Comparison of ENCODE assay signal across 8 mouse cellular contexts in the genomic region with DNA sequence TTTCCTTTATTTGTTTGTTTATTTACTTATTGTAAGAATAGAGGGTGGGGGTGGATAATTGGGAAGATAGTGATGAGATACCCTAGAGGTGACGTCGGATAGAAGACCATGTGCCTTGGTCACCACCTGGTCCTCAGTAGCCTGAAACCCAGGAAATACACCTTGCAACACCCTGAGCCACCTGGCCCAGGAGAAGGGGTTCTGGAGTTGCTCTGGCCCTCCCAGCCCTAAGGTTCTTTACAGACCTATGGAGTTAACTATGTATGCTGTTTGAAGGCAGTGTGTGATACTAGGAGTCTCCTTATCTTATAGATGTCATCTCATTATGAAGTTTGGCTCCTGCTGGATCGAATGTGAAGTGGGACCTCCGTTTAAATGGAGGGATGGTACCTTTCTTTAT. TPM values are rescaled to one million over a fixed set of nuclear protein-coding genes. Genes with fewer than 3 reads are reported as not detected.
A peak's percentile ranks its signal among the peaks of the same experiment; 100 is the strongest.
DNase-seq lines count a peak whose midpoint lies in the region; ATAC-seq lines count a peak whose summit lies in the region.

No protein-coding gene starts in this region.

- H3K4me2 ChIP-seq in kidney, embryonic 14.5 days (replicated peaks; ENCODE audit: low read depth, low read length), result peak overlapping the region; percentile 89
- H3K4me2 ChIP-seq in embryonic facial prominence, embryonic 13.5 days, result peak overlapping the region; percentile 86
- H3K4me2 ChIP-seq in hindbrain, embryonic 16.5 days (ENCODE audit: low read length), result peak overlapping the region; percentile 87
- H3K4me2 ChIP-seq in midbrain, embryonic 15.5 days, result peak overlapping the region; percentile 74

- H3K27me3 ChIP-seq in kidney, embryonic 14.5 days (ENCODE audit: control insufficient read depth, insufficient read depth, low read length), result no peaks in the 10 kb centered on the region; the same call in 1 of the 2 replicates
- H3K27me3 ChIP-seq in embryonic facial prominence, embryonic 13.5 days, result peaks cover 6% of the 10 kb centered on the region; the same call in 1 of the 2 replicates
- H3K27me3 ChIP-seq in hindbrain, embryonic 16.5 days (replicated peaks; ENCODE audit: control insufficient read depth, insufficient read depth, low read length), result no peaks in the 10 kb centered on the region
- H3K27me3 ChIP-seq in midbrain, embryonic 15.5 days (replicated peaks), result no peaks in the 10 kb centered on the region

- no peaks in the 10 kb centered on the region for H3K36me3 ChIP-seq in kidney, embryonic 14.5 days (ENCODE audit: control insufficient read depth, insufficient read depth, low read length)
- H3K36me3 ChIP-seq in embryonic facial prominence, embryonic 13.5 days, result peaks cover 5% of the 10 kb centered on the region; the same call in 1 of the 2 replicates
- no peaks in the 10 kb centered on the region for H3K36me3 ChIP-seq in hindbrain, embryonic 16.5 days (ENCODE audit: control insufficient read depth, insufficient read depth, low read length)
- H3K36me3 ChIP-seq in midbrain, embryonic 15.5 days (replicated peaks), result no peaks in the 10 kb centered on the region

- ATAC-seq in kidney, embryonic 14.5 days (ENCODE audit: low FRiP score, low TSS enrichment), result no peak
- ATAC-seq in embryonic facial prominence, embryonic 13.5 days (ENCODE audit: insufficient number of reproducible peaks, insufficient read depth, low FRiP score, low TSS enrichment, low read depth), result no peak
- no peak for ATAC-seq in hindbrain, embryonic 16.5 days
- no peak; the same call in 1 of the 2 replicates for ATAC-seq in midbrain, embryonic 15.5 days (replicated peaks)
- ATAC-seq in megakaryocyte progenitor cell, adult 5-6 weeks (replicated peaks; ENCODE audit: poor library complexity), result no peak

- 33% methylated on average over 4 of the region's 4 CpGs for WGBS in kidney, embryonic 14.5 days
- WGBS in embryonic facial prominence, embryonic 13.5 days, result 37% methylated on average over 4 of the region's 4 CpGs
- 28% methylated on average over 4 of the region's 4 CpGs for WGBS in hindbrain, embryonic 16.5 days
- WGBS in midbrain, embryonic 15.5 days, result 31% methylated on average over 4 of the region's 4 CpGs

- H3K4me1 ChIP-seq in kidney, embryonic 14.5 days (ENCODE audit: control insufficient read depth, insufficient read depth, low read length), result peaks cover 23% of the 10 kb centered on the region
- peaks cover 43% of the 10 kb centered on the region for H3K4me1 ChIP-seq in embryonic facial prominence, embryonic 13.5 days
- peaks cover 26% of the 10 kb centered on the region for H3K4me1 ChIP-seq in hindbrain, embryonic 16.5 days (ENCODE audit: control insufficient read depth, insufficient read depth, low read depth, low read length)
- H3K4me1 ChIP-seq in midbrain, embryonic 15.5 days, result peaks cover 35% of the 10 kb centered on the region

- H3K27ac ChIP-seq in kidney, embryonic 14.5 days (ENCODE audit: low read depth, low read length), result no peak overlapping the region
- 0 out of 2 replicates have a peak overlapping the region, but pooled peaks have one; percentile 92 for H3K27ac ChIP-seq in embryonic facial prominence, embryonic 13.5 days
- peak overlapping the region; percentile 40 for H3K27ac ChIP-seq in hindbrain, embryonic 16.5 days (ENCODE audit: low read depth, low read length)
- peak overlapping the region; percentile 8; the same call in 1 of the 2 replicates for H3K27ac ChIP-seq in midbrain, embryonic 15.5 days

- no peaks in the 10 kb centered on the region for H3K9me3 ChIP-seq in kidney, embryonic 14.5 days (ENCODE audit: control insufficient read depth, low read length)
- H3K9me3 ChIP-seq in embryonic facial prominence, embryonic 13.5 days, result no peaks in the 10 kb centered on the region
- no peaks in the 10 kb centered on the region for H3K9me3 ChIP-seq in hindbrain, embryonic 16.5 days (ENCODE audit: control insufficient read depth, low read length)
- H3K9me3 ChIP-seq in midbrain, embryonic 15.5 days, result no peaks in the 10 kb centered on the region

- H3K4me3 ChIP-seq in kidney, embryonic 14.5 days (ENCODE audit: low read length), result peak overlapping the region; percentile 53; the same call in 1 of the 2 replicates
- peak overlapping the region; percentile 82 for H3K4me3 ChIP-seq in embryonic facial prominence, embryonic 13.5 days
- H3K4me3 ChIP-seq in hindbrain, embryonic 16.5 days (ENCODE audit: low read length), result peak overlapping the region; percentile 92
- H3K4me3 ChIP-seq in midbrain, embryonic 15.5 days, result peak overlapping the region; percentile 85

- no peak for DNase-seq in kidney, adult 18-20 months
- DNase-seq in gastrocnemius, postnatal 4 days (ENCODE audit: low spot score in 2 of 2), result no peak
- DNase-seq in thymus, adult 18-20 months, result no peak

- no peak overlapping the region for H3K9ac ChIP-seq in kidney, embryonic 14.5 days (ENCODE audit: low read depth, low read length)
- peak overlapping the region; percentile 92; the same call in 1 of the 2 replicates for H3K9ac ChIP-seq in embryonic facial prominence, embryonic 13.5 days
- 0 out of 2 replicates have a peak overlapping the region, but pooled peaks have one; percentile 18 for H3K9ac ChIP-seq in hindbrain, embryonic 16.5 days (ENCODE audit: low read depth, low read length)
- peak overlapping the region; percentile 96; the same call in 1 of the 2 replicates for H3K9ac ChIP-seq in midbrain, embryonic 15.5 days

RNA-seq across cellular contexts. Expression of gene Cuedc1, which starts 2.3 kb away (rescaled TPM):
- 13.2 and 17.0 TPM in 2 replicates for polyA plus RNA-seq in kidney, embryonic 14.5 days (2014; fragmentation: Nextera tagmentation; extraction: Ambion mirVana)
- 34.9 and 40.3 TPM in 2 replicates for polyA plus RNA-seq in embryonic facial prominence, embryonic 13.5 days (2015; fragmentation: Nextera tagmentation; extraction: Ambion mirVana)
- polyA plus RNA-seq in hindbrain, embryonic 16.5 days (2015; fragmentation: Nextera tagmentation; extraction: Ambion mirVana), result 29.9 and 41.3 TPM in 2 replicates
- polyA plus RNA-seq in midbrain, embryonic 15.5 days (2015; fragmentation: Nextera tagmentation; extraction: Ambion mirVana), result 50.2 and 54.6 TPM in 2 replicates
- 10 to 100 TPM; 47.4 to 53.8 TPM for total RNA-seq in gastrocnemius, postnatal 4 days (2021)
- 0.73 and 3.7 TPM in 2 replicates for total RNA-seq in megakaryocyte progenitor cell, adult 5-6 weeks (2015)
- 0.12 and 1.0 TPM in 2 replicates for total RNA-seq in megakaryocyte progenitor cell, adult 5-6 weeks (2017)

RNA-seq across cellular contexts. Expression of gene Vezf1, which starts 32.1 kb away (rescaled TPM):
- polyA plus RNA-seq in kidney, embryonic 14.5 days (2014; fragmentation: Nextera tagmentation; extraction: Ambion mirVana), result 39.4 and 50.7 TPM in 2 replicates
- 43.1 and 47.0 TPM in 2 replicates for polyA plus RNA-seq in embryonic facial prominence, embryonic 13.5 days (2015; fragmentation: Nextera tagmentation; extraction: Ambion mirVana)
- 32.3 and 38.9 TPM in 2 replicates for polyA plus RNA-seq in hindbrain, embryonic 16.5 days (2015; fragmentation: Nextera tagmentation; extraction: Ambion mirVana)
- 50.6 and 52.2 TPM in 2 replicates for polyA plus RNA-seq in midbrain, embryonic 15.5 days (2015; fragmentation: Nextera tagmentation; extraction: Ambion mirVana)
- 10 to 100 TPM; 39.5 to 44.8 TPM for total RNA-seq in gastrocnemius, postnatal 4 days (2021)
- 37.5 and 41.8 TPM in 2 replicates for total RNA-seq in megakaryocyte progenitor cell, adult 5-6 weeks (2015)
- 16.2 and 18.8 TPM in 2 replicates for total RNA-seq in megakaryocyte progenitor cell, adult 5-6 weeks (2017)

RNA-seq across cellular contexts. Expression of gene Srsf1, which starts 53.0 kb away (rescaled TPM):
- polyA plus RNA-seq in kidney, embryonic 14.5 days (2014; fragmentation: Nextera tagmentation; extraction: Ambion mirVana), result 273 and 432 TPM in 2 replicates
- 374 and 398 TPM in 2 replicates for polyA plus RNA-seq in embryonic facial prominence, embryonic 13.5 days (2015; fragmentation: Nextera tagmentation; extraction: Ambion mirVana)
- polyA plus RNA-seq in hindbrain, embryonic 16.5 days (2015; fragmentation: Nextera tagmentation; extraction: Ambion mirVana), result 168 and 190 TPM in 2 replicates
- polyA plus RNA-seq in midbrain, embryonic 15.5 days (2015; fragmentation: Nextera tagmentation; extraction: Ambion mirVana), result 229 and 241 TPM in 2 replicates
- 100 to 1,000 TPM; 171 to 215 TPM for total RNA-seq in gastrocnemius, postnatal 4 days (2021)
- 257 and 278 TPM in 2 replicates for total RNA-seq in megakaryocyte progenitor cell, adult 5-6 weeks (2015)
- 528 and 695 TPM in 2 replicates for total RNA-seq in megakaryocyte progenitor cell, adult 5-6 weeks (2017)
